Mouse (Mus musculus) forebrain, postnatal 0 days (tissue): ENCODE results near the gene Nrl. TPM values are rescaled to one million over a fixed set of nuclear protein-coding genes. Genes with fewer than 3 reads are reported as not detected.
A peak's percentile ranks its signal among the peaks of the same experiment; 100 is the strongest.

Source experiments
- ATAC-seq: fragments of 200-750 bp; cut with Nextera tagmentation; 2 replicates; pipeline ENCODE4 v1.8.0; 2017; ENCODE audit warnings: mild to moderate bottlenecking, moderate library complexity
- DNase-seq: peaks from one replicate; pipeline ENCODE4 v3.0.0-alpha.2; 2015
- H3K27ac ChIP-seq: fragments of 300-500 bp; sonication (generic); 2 replicates; pipeline ENCODE4 v1.5.1; 2014; ENCODE audit warnings: low read depth, mild to moderate bottlenecking, antibody characterized with exemption, low read length, moderate library complexity, mixed read lengths
- H3K27me3 ChIP-seq: fragments of 300-500 bp; sonication (generic); 2 replicates; pipeline ENCODE4 v1.6.1; 2014; ENCODE audit warnings: mild to moderate bottlenecking, low read length, mixed read lengths; ENCODE audit not compliant: insufficient read depth
- H3K36me3 ChIP-seq: fragments of 300-500 bp; sonication (generic); 2 replicates; pipeline ENCODE4 v1.6.1; 2014; ENCODE audit warnings: mild to moderate bottlenecking, moderate library complexity; ENCODE audit not compliant: insufficient read depth
- H3K4me1 ChIP-seq: fragments of 300-500 bp; sonication (generic); 2 replicates; pipeline ENCODE4 v1.6.1; 2014; ENCODE audit warnings: antibody characterized with exemption; ENCODE audit not compliant: insufficient read depth
- H3K4me2 ChIP-seq: fragments of 300-500 bp; sonication (generic); 2 replicates; pipeline ENCODE4 v1.6.1; 2014; ENCODE audit warnings: low read depth, mild to moderate bottlenecking, moderate library complexity
- H3K4me3 ChIP-seq: fragments of 300-500 bp; sonication (generic); 2 replicates; pipeline ENCODE4 v1.5.1; 2014; ENCODE audit warnings: low read depth, low read length, mixed read lengths
- H3K9ac ChIP-seq: fragments of 300-500 bp; sonication (generic); 2 replicates; pipeline ENCODE4 v1.6.1; 2014; ENCODE audit warnings: mild to moderate bottlenecking
- H3K9me3 ChIP-seq: fragments of 300-500 bp; sonication (generic); 2 replicates; pipeline ENCODE4 v1.6.1; 2016; ENCODE audit warnings: low read length
- CTCF ChIP-seq: sonication (generic); IDR thresholded peaks from 2 replicates; pipeline ENCODE4 v1.5.1; 2016; ENCODE audit warnings: antibody characterized with exemption, control low read depth, low read depth
- WGBS: fragments of 180-500 bp; shearing (Covaris S2); extraction: QIAGEN DNeasy Blood & Tissue Kit; methylation state at CpG from one replicate; pipeline ENCODE4 v1.1.7; 2014; 5-methylcytosine and 5-hydroxymethylcytosine counted together
- polyA plus RNA-seq: library from polyadenylated mRNA; unstranded; fragments of >200 nt; fragmentation: Nextera tagmentation; extraction: Ambion mirVana; gene quantifications from 2 replicates; pipeline ENCODE4 v1.2.1, GENCODE M21; 2015
- total RNA-seq: library from RNA; depleted of rRNA; stranded (reverse); fragments of >200 nt; gene quantifications from 2 replicates; pipeline ENCODE4 v1.2.3, GENCODE M21; 2014

The Nrl gene
- total and polyA plus RNA-seq, 2 experiments from 2014 or later: 0.21 to 2.0 TPM

DNA sequence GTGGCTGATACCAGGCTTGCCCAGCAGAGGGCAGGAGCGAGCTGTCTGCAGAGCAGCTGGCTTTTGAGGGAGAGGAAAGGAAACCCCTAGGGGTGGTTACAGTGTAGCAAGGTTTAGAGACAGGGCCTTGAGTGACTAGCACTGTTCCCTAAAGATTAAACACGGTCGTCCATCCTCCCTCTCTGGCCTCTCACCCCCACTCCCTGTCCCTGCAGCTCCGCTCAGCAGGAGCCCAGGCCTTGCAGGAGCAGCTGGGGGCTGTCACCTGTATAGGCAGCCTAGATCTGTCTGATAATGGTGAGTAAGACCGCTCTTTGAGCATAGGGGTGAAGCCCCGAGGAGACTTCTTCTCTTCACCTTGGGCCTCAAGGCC, 27.3 kb downstream of the Nrl start:
- Histone ChIP-seq H3K4me2 (no peak overlapping the region), H3K27me3 (no peaks in the 10 kb centered on the region), H3K9me3 (no peaks in the 10 kb centered on the region), H3K4me1 (no peaks in the 10 kb centered on the region), H3K9ac (0 out of 2 replicates have a peak overlapping the region, but pooled peaks have one; percentile 22), H3K4me3 (no peak overlapping the region), H3K36me3 (peaks cover 76% of the 10 kb centered on the region), H3K27ac (no peak overlapping the region)
- WGBS: 37% methylated on average over 6 of the region's 6 CpGs
- peak; percentile 87 for DNase-seq
- peak; percentile 76 for ATAC-seq
- TF ChIP-seq CTCF: peak; percentile 99

DNA sequence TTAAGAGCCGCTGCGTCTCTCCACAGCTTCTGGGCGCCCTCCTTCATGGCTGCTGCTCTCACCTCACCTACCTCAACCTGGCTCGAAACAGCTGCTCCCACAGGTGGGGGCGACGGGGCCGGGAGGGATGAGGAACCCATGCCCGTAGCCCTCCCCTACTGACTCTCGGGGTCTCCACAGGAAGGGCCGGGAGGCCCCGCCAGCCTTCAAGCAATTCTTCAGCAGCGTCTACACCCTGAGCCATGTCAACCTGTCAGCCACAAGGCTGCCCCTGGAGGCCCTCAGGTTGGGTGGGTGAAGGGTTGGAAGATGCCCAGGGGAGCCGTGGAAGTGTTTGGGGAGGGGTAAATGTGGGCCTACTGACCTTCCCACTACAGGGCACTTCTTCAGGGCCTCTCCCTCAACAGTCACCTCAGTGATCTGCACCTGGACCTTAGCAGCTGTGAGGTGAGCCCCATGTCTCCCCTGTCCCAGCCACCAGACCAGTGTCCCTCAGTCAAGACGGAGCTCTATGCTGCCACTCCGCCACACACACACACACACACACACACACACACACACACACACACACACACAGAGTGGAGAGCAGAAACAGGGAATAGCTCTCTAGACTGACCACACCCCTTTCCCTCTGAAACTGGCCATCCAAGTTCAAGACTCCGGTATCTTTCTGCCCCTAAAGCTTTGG, 27.9 kb downstream of the Nrl start:
- Histone ChIP-seq H3K4me1 (no peaks in the 10 kb centered on the region), H3K9me3 (no peaks in the 10 kb centered on the region), H3K27me3 (no peaks in the 10 kb centered on the region), H3K4me3 (no peak overlapping the region), H3K9ac (no peak overlapping the region), H3K4me2 (no peak overlapping the region), H3K36me3 (peaks cover 71% of the 10 kb centered on the region), H3K27ac (no peak overlapping the region)
- DNase-seq (no peak), ATAC-seq (peak; percentile 2; the same call in 1 of the 2 replicates)
- WGBS: 77% methylated on average over 16 of the region's 16 CpGs
- no peak for TF ChIP-seq CTCF

DNA sequence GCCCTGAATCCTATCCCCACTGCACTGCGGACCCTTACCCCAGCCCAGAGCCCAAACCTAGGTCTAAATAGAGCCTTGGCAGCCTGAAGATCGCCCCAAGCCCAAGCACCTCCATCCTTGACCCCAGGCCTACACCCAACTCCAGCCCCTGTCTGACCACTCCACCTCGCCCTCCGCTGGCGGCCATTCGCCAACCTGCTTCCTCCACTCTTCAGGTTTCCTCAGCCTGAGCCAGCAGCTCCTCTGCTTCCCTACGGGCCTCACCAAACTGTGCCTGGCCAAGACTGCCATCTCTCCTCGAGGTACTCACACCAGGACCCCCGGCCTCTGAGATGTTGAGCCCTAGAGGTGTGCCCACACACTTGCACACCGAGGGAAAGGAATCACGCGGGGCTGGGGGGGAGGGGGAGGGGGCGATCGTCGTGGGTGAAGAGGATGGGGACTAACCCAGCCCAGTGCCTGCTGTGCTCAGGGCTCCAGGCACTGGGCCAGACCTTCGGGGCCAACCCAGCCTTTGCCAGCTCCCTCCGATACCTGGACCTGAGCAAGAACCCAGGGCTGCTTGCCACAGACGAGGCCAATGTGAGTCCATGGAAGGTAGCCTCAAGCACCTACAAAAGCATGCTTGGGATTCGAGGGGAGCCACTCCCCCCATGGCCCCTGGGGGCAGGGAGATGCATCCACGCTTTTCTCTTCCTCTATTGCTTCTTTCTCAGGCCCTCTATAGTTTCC, 29.1 kb downstream of the Nrl start:
- ATAC-seq (no peak), DNase-seq (no peak)
- H3K9ac ChIP-seq: no peak overlapping the region
- H3K27ac ChIP-seq: no peak overlapping the region
- no peak for TF ChIP-seq CTCF
- no peaks in the 10 kb centered on the region for H3K9me3 ChIP-seq
- peaks cover 60% of the 10 kb centered on the region for H3K36me3 ChIP-seq
- 69% methylated on average over 17 of the region's 20 CpGs for WGBS
- H3K4me1 ChIP-seq: no peaks in the 10 kb centered on the region
- no peaks in the 10 kb centered on the region for H3K27me3 ChIP-seq
- H3K4me3 ChIP-seq: no peak overlapping the region
- no peak overlapping the region for H3K4me2 ChIP-seq

DNA sequence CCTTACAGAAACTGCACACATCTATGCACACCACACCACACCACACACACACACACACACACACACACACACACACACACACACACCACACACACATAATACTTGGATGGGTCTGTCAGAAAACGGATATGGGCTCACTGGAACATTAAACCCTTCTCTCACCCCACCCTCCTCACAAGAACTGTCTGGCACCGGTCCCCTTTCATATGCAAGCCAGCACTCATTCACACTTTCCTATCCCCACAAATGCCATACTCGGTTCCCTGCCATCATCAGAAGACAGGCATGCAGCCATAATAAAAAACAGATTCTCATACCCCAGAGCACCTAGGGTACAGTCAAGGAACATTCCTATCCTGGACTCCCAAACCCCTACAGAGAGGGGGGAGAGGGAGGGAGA, 32.7 kb downstream of the Nrl start:
- Histone ChIP-seq H3K4me2 (peak overlapping the region; percentile 90), H3K36me3 (peaks cover 32% of the 10 kb centered on the region), H3K27me3 (no peaks in the 10 kb centered on the region), H3K9ac (no peak overlapping the region), H3K4me3 (no peak overlapping the region), H3K9me3 (no peaks in the 10 kb centered on the region), H3K4me1 (no peaks in the 10 kb centered on the region), H3K27ac (no peak overlapping the region)
- TF ChIP-seq CTCF: no peak
- WGBS: 20% methylated on average over 3 of the region's 3 CpGs
- ATAC-seq (no peak), DNase-seq (peak; percentile 57)

DNA sequence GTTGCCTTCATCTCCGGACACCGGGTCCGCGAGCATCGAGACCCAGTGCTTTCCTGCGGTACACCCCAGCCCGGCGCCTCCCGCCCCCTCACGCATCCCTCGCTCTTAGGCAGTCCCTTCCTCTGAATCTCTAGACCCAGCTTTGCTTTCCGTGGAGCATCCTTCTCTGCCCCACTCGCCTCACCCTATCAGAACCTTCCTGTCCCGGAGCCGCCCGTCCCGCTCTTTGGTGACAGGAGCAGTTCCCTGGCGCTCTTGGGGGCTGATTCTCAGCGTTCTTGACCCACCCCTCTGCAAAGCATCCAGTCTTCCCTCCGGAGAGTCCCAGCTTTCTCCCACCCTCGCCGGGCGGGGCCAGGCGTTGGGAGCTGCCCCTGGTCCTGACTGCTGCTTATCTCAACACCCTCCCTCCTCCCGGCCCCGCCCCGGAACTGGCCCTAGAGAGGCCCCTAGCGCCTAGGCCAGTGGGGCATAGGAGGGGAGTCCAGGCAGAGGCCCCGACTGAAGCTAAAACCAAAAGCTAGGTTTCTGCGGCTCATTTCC, 33.4 kb downstream of the Nrl start:
- peak overlapping the region; percentile 94 for H3K27ac ChIP-seq
- no peak for DNase-seq
- no peaks in the 10 kb centered on the region for H3K27me3 ChIP-seq
- no peaks in the 10 kb centered on the region for H3K9me3 ChIP-seq
- H3K9ac ChIP-seq: peak overlapping the region; percentile 87
- TF ChIP-seq CTCF: no peak
- peaks cover 27% of the 10 kb centered on the region for H3K36me3 ChIP-seq
- ATAC-seq: peak; percentile 74
- H3K4me2 ChIP-seq: peak overlapping the region; percentile 90
- H3K4me3 ChIP-seq: peak overlapping the region; percentile 81
- H3K4me1 ChIP-seq: no peaks in the 10 kb centered on the region
- WGBS: 1% methylated on average over 30 of the region's 30 CpGs

DNA sequence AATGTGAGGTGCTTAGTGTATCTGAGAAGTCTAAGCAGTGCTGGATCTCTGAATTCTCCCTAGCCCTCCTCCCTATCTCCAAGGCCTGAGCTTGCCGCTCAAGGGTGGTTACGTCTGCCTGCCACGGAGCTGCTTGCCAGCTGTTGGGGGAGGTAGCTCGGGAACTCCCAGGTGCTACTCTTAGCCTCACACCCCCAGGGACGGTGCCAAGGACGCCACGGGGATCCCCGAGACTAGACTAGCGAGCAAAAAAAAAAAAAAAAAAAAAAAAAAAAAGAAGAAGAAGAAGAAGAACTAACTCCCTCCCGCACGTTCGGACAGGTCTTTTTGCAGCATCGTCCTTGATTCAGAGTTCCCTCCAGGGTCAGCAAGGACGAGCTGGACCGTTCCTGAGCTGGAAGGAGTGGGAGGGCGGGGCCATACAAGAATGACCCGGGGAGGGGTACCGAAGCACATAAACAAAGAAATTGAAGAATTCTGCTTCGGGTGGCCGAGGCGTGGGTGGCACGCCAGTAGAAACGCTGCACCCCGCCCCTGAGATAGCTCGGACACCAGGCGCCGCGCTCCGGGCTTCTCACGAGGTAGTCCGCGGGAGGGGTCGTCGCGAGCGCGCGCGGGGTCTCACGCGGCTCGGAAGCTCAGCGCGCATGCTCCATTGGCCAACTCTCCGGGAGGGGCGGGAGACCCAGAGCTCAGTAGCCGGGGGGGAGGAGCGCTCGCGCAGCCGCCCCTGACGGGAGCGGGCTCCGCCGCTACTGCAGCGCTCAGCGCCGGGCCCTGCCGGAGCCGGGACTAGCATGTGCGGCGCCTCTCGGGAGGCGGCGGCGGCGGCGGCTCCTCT, 34.2 kb downstream of the Nrl start, which contains the start of gene Carmil3:
Gene Carmil3, plus strand, starts transcription at position 291 of the 841 bp plus-strand sequence.
- no peaks in the 10 kb centered on the region for H3K27me3 ChIP-seq
- peaks cover 25% of the 10 kb centered on the region for H3K36me3 ChIP-seq
- WGBS: under 1% methylated on average over 61 of the region's 68 CpGs
- ATAC-seq (peak; percentile 96), DNase-seq (peak; percentile 96)
- H3K4me1 ChIP-seq: no peaks in the 10 kb centered on the region
- H3K9ac ChIP-seq: peak within 1 kb of the TSS; percentile 87
- H3K9me3 ChIP-seq: no peaks in the 10 kb centered on the region
- peak within 1 kb of the TSS; percentile 90 for H3K4me2 ChIP-seq
- H3K4me3 ChIP-seq: peak within 1 kb of the TSS; percentile 81
- H3K27ac ChIP-seq: peak within 1 kb of the TSS; percentile 94
- TF ChIP-seq CTCF: peak; percentile 7; the same call in 1 of the 2 replicates
